Mouse (Mus musculus) forebrain, embryonic 15.5 days (tissue): ENCODE results near the gene Fgfr2. TPM values are rescaled to one million over a fixed set of nuclear protein-coding genes. Genes with fewer than 3 reads are reported as not detected.

Source experiments
- ATAC-seq: fragments of 200-750 bp; cut with Nextera tagmentation; replicated peaks from 2 replicates; pipeline ENCODE4 v1.8.0; 2017; ENCODE audit warnings: mild to moderate bottlenecking, moderate TSS enrichment, moderate library complexity
- H3K27ac ChIP-seq: fragments of 300-500 bp; sonication (generic); replicated peaks from 2 replicates; pipeline ENCODE4 v1.5.1; 2015; ENCODE audit warnings: mild to moderate bottlenecking, inconsistent platforms
- H3K27me3 ChIP-seq: fragments of 300-500 bp; sonication (generic); 2 replicates; pipeline ENCODE4 v1.6.1; 2015; ENCODE audit warnings: inconsistent platforms
- H3K36me3 ChIP-seq: fragments of 300-500 bp; sonication (generic); 2 replicates; pipeline ENCODE4 v1.6.1; 2015; ENCODE audit warnings: mild to moderate bottlenecking, inconsistent platforms
- H3K4me1 ChIP-seq: fragments of 300-500 bp; sonication (generic); 2 replicates; pipeline ENCODE4 v1.6.1; 2015; ENCODE audit warnings: inconsistent platforms
- H3K4me2 ChIP-seq: fragments of 300-500 bp; sonication (generic); replicated peaks from 2 replicates; pipeline ENCODE4 v1.6.1; 2015; ENCODE audit warnings: mild to moderate bottlenecking, inconsistent platforms
- H3K4me3 ChIP-seq: fragments of 300-500 bp; sonication (generic); 2 replicates; pipeline ENCODE4 v1.5.1; 2015; ENCODE audit warnings: mild to moderate bottlenecking, inconsistent platforms
- H3K9ac ChIP-seq: fragments of 300-500 bp; sonication (generic); replicated peaks from 2 replicates; pipeline ENCODE4 v1.6.1; 2015; ENCODE audit warnings: mild to moderate bottlenecking, inconsistent platforms
- H3K9me3 ChIP-seq: fragments of 300-500 bp; sonication (generic); 2 replicates; pipeline ENCODE4 v1.6.1; 2016; ENCODE audit warnings: inconsistent platforms
- WGBS: fragments of 180-500 bp; shearing (Covaris S2); methylation state at CpG from one replicate; pipeline ENCODE4 v1.1.7; 2015; ENCODE audit warnings: mixed read lengths; 5-methylcytosine and 5-hydroxymethylcytosine counted together
- polyA plus RNA-seq: library from polyadenylated mRNA; unstranded; fragments of >200 nt; fragmentation: Nextera tagmentation; extraction: Ambion mirVana; gene quantifications from 2 replicates; pipeline ENCODE4 v1.2.1, GENCODE M21; 2015

Fgfr2 gene
- polyA plus RNA-seq, 1 experiment from 2014 or later: 48.1 TPM

DNA sequence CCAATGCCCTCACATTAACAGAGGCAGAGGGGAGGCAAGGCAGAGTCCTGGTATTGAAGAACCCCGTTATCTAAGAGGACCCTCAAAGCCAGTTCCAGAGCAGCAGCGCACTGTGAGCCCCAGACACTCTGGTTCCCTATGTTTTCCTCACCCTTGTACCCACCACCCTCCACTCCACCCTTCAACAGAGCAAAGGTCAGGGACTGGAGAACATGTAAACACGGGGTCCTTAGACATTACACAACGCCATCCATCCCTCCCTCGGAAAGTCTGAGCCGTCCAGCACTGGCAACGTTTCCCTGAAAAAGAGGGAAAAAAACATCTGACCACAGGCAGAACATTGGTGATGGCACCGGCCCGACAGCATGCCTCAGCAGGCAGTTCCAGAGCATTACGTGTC lies 2323.7 kb downstream of the Fgfr2 start:
- Histone ChIP-seq H3K9me3 (no peaks in the 10 kb centered on the region), H3K4me2 (no peak overlapping the region), H3K36me3 (no peaks in the 10 kb centered on the region), H3K27ac (no peak overlapping the region), H3K4me3 (no peak overlapping the region), H3K27me3 (no peaks in the 10 kb centered on the region), H3K9ac (no peak overlapping the region), H3K4me1 (no peaks in the 10 kb centered on the region)
- WGBS: 90% methylated on average over 10 of the region's 10 CpGs
- no peak for ATAC-seq

DNA sequence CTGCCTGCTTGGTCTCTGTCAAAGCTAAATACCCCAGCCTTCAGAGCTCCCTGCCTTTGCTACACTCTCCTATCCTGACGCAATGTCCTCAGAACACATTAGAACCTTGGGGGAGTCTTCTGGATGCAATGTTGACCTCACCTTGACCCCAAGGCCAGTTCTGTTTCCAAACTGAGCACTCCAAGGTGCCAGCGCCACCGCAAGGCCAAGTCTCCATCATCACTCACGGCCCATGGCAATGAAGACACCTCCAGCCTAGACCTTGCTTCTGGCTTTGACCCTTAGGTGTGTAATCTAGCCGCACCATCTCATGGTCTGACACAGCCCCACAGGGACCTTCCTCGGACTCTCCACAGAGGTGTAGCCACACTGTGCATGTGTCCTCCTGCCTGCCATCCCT lies 2325.6 kb downstream of the Fgfr2 start:
- no peak overlapping the region for H3K4me2 ChIP-seq
- H3K9me3 ChIP-seq: no peaks in the 10 kb centered on the region
- H3K9ac ChIP-seq: no peak overlapping the region
- H3K36me3 ChIP-seq: no peaks in the 10 kb centered on the region
- ATAC-seq: no peak
- H3K4me3 ChIP-seq: no peak overlapping the region
- H3K4me1 ChIP-seq: no peaks in the 10 kb centered on the region
- 93% methylated on average over 6 of the region's 6 CpGs for WGBS
- no peaks in the 10 kb centered on the region for H3K27me3 ChIP-seq
- no peak overlapping the region for H3K27ac ChIP-seq

DNA sequence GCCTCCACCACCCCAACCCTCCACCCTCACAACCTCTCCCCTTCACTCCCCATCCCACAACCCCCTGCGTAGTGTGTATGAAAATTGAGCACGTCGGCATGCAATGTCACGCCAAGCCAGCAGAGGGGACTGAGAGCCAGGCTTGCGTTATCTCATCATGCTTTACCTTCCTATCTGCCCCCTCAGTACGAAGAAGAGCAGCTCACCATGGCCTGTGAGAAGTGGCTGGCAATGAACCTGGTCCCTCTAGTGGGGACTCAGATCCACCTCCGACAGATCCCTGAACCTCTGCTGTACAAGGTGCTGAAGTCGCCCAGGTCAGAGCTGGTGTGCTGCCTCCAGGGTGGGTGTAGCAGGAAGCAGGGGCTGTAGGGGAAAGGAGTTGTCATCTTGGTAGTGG lies 2326.4 kb downstream of the Fgfr2 start:
- Histone ChIP-seq H3K4me1 (no peaks in the 10 kb centered on the region), H3K9ac (no peak overlapping the region), H3K4me2 (no peak overlapping the region), H3K27me3 (no peaks in the 10 kb centered on the region), H3K4me3 (no peak overlapping the region), H3K27ac (no peak overlapping the region), H3K9me3 (no peaks in the 10 kb centered on the region), H3K36me3 (no peaks in the 10 kb centered on the region)
- WGBS: 72% methylated on average over 8 of the region's 8 CpGs
- ATAC-seq: no peak

DNA sequence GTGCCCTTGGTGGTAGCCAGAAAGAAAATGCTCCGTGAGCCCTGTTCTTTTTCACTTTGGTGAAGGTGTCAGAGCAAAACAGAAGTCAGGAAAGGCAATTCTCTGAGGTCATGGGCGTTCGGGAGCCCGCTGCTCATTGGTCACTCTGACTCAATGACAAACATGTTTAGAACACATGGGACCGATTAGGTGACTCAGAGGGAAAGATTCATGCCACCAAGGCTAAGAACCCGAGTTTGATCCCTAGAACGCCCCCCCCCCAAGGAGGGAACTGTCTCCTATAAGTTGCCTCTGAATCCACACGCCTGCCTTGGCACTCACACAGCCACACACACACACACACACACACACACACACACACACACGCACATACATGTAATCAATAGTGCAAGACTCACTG lies 2329.5 kb downstream of the Fgfr2 start:
- no peaks in the 10 kb centered on the region for H3K4me1 ChIP-seq
- H3K27ac ChIP-seq: no peak overlapping the region
- WGBS: 80% methylated on average over 9 of the region's 9 CpGs
- H3K9me3 ChIP-seq: no peaks in the 10 kb centered on the region
- H3K36me3 ChIP-seq: no peaks in the 10 kb centered on the region
- no peaks in the 10 kb centered on the region for H3K27me3 ChIP-seq
- no peak for ATAC-seq
- no peak overlapping the region for H3K9ac ChIP-seq
- no peak overlapping the region for H3K4me3 ChIP-seq
- no peak overlapping the region for H3K4me2 ChIP-seq

DNA sequence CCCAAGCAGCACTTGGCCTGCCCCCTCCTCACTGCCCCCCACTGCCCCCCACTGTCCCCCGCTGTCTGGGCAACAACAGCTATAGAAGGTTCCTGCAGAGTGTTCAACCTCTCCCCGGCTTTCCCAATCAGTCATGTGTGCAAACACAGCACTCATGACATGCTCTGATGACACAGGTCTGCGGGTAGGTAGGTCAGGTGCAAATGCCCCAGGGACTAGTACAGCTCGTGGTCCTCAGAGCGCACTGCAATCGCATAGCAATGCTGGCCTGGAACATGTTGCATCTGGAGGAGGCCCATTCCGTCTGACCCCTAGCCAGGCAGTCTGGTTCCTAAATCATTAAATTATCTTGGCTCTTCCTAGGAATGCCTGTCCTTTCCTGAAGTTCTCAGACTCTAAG lies 2333.7 kb downstream of the Fgfr2 start:
- no peak overlapping the region for H3K4me2 ChIP-seq
- no peak overlapping the region for H3K9ac ChIP-seq
- no peaks in the 10 kb centered on the region for H3K4me1 ChIP-seq
- no peak overlapping the region for H3K27ac ChIP-seq
- no peaks in the 10 kb centered on the region for H3K36me3 ChIP-seq
- no peak for ATAC-seq
- H3K27me3 ChIP-seq: no peaks in the 10 kb centered on the region
- WGBS: 88% methylated on average over 7 of the region's 7 CpGs
- no peak overlapping the region for H3K4me3 ChIP-seq
- H3K9me3 ChIP-seq: no peaks in the 10 kb centered on the region

DNA sequence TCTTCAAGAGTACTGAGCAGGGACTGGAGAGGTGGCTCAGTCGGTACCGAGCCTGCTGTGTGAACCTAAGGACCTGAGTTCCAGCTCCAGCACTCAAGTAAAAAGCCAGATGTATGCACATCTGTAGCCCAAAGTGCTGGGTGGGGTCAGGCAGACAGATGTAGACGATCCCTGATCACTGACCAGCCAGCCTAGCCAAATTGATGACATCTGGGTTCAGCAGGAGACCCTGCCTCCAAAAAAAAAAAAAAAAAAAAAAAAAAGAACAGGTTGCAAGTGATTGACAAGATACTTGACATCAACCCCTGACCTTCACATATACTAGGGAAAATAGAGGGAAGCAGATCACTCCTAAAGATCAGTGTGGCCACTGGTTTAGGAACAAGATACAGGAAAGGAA lies 2334.2 kb downstream of the Fgfr2 start:
- no peaks in the 10 kb centered on the region for H3K4me1 ChIP-seq
- no peak overlapping the region for H3K4me3 ChIP-seq
- ATAC-seq: no peak
- H3K4me2 ChIP-seq: no peak overlapping the region
- H3K9me3 ChIP-seq: no peaks in the 10 kb centered on the region
- no peak overlapping the region for H3K9ac ChIP-seq
- H3K36me3 ChIP-seq: no peaks in the 10 kb centered on the region
- H3K27ac ChIP-seq: no peak overlapping the region
- no peaks in the 10 kb centered on the region for H3K27me3 ChIP-seq
- 94% methylated on average over 3 of the region's 3 CpGs for WGBS

DNA sequence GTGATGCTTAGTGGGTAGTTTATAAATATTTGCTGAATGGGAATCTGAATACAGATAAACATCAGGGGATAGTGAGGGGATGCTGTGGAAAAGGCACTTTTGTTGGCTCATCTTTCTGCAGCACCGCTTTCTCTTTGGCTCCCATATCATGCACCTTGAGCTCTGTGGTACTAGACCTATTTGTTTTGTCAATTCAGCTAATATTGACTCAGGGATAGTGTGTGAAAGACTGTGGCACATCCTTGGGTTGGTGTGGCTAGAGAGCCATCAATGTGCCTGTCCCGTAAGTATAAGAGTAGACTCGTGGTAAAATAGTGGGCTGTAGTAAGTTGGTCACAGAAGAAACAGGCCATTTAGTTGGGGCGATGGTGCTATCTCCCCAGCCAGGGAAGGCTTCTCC lies 2335.6 kb downstream of the Fgfr2 start:
- no peak overlapping the region for H3K27ac ChIP-seq
- no peak overlapping the region for H3K4me3 ChIP-seq
- 93% methylated on average over 4 of the region's 4 CpGs for WGBS
- no peaks in the 10 kb centered on the region for H3K4me1 ChIP-seq
- H3K4me2 ChIP-seq: no peak overlapping the region
- ATAC-seq: no peak
- H3K27me3 ChIP-seq: no peaks in the 10 kb centered on the region
- no peaks in the 10 kb centered on the region for H3K9me3 ChIP-seq
- H3K36me3 ChIP-seq: no peaks in the 10 kb centered on the region
- no peak overlapping the region for H3K9ac ChIP-seq

DNA sequence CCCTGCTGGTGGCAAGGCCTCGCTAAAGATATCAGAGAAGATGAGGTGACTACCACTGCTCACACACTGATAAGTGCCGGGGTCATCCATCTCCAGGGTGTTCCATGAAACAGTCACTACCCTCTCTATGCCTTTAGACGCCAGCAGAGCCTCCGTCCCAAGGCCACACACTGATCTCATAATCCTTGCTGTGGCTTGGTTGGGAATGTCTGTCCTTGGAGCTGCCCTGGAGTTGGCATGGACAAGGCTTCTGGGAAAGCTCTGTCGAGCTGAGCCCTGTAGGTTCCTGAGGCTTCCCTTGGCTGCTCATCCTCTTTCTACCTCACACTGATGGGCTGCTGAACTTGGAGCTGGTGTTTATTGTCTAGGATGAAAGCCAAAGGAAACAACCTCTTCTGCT lies 2336.4 kb downstream of the Fgfr2 start:
- ATAC-seq: no peak
- no peak overlapping the region for H3K27ac ChIP-seq
- H3K36me3 ChIP-seq: no peaks in the 10 kb centered on the region
- no peaks in the 10 kb centered on the region for H3K27me3 ChIP-seq
- no peak overlapping the region for H3K4me2 ChIP-seq
- WGBS: 84% methylated on average over 5 of the region's 5 CpGs
- H3K9ac ChIP-seq: no peak overlapping the region
- H3K9me3 ChIP-seq: no peaks in the 10 kb centered on the region
- H3K4me1 ChIP-seq: no peaks in the 10 kb centered on the region
- H3K4me3 ChIP-seq: no peak overlapping the region

DNA sequence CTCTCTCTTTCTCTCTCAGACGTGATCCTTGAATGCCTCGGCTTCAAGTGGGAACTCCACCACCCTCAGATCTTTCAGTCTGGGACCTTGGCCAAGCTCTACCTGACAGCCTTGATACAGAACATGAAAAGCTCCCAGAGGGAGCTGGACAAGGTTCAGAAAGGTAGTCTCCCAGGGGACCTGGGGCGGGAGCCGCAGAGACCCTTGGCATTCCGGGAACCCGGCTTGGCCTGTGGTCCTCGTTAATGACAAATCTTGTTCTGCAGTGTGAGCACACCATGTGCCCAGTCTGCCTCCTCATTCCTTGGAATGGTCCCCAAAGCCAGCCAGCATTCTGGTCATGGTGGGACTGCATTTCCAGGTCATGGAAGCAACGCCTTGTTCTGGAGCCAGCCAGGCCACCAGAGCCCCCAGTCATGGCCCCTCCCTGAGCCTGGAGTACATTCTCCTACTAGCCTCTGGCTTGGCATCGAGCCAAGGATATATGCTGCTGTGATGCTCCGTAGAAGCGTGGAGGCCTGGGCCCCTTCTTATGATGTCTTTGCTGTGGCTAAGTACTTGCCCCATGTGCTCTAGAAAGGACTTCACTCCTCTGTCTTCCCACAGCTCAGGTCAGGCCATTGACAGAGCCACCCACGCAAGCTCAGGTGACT lies 2337.1 kb downstream of the Fgfr2 start:
- no peak overlapping the region for H3K4me3 ChIP-seq
- ATAC-seq: no peak
- H3K9ac ChIP-seq: no peak overlapping the region
- no peaks in the 10 kb centered on the region for H3K4me1 ChIP-seq
- H3K27me3 ChIP-seq: no peaks in the 10 kb centered on the region
- no peak overlapping the region for H3K27ac ChIP-seq
- H3K4me2 ChIP-seq: no peak overlapping the region
- 68% methylated on average over 12 of the region's 12 CpGs for WGBS
- H3K36me3 ChIP-seq: no peaks in the 10 kb centered on the region
- no peaks in the 10 kb centered on the region for H3K9me3 ChIP-seq

DNA sequence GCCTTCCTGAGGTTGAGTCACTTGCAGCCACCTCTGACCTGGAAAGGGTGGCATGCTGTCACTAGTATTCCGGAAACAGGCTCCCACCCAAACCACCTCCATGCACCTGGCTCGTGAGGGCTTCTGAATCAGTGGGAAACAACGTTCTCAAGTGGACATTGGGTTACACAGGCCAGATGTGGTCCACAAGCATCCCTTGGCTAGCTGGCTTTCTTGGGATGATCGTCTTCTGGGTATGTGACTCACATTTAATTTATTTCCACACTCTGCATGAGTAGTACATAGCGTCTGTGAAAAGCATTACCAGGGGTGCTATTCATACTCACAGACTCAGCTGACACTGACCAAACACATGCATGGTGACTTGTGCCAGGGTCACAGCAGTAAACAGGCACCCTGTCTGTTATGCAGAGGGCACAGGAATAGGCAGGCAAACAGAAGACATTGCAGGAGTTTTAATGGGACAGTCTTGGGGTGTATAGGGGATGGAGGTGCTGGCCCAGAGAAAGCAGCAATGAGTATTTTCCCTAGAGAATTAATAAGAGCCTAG lies 2340.6 kb downstream of the Fgfr2 start:
- 87% methylated on average over 5 of the region's 5 CpGs for WGBS
- Histone ChIP-seq H3K4me2 (no peak overlapping the region), H3K9ac (no peak overlapping the region), H3K9me3 (no peaks in the 10 kb centered on the region), H3K36me3 (no peaks in the 10 kb centered on the region), H3K4me3 (no peak overlapping the region), H3K27ac (no peak overlapping the region), H3K4me1 (no peaks in the 10 kb centered on the region), H3K27me3 (no peaks in the 10 kb centered on the region)
- ATAC-seq: no peak

DNA sequence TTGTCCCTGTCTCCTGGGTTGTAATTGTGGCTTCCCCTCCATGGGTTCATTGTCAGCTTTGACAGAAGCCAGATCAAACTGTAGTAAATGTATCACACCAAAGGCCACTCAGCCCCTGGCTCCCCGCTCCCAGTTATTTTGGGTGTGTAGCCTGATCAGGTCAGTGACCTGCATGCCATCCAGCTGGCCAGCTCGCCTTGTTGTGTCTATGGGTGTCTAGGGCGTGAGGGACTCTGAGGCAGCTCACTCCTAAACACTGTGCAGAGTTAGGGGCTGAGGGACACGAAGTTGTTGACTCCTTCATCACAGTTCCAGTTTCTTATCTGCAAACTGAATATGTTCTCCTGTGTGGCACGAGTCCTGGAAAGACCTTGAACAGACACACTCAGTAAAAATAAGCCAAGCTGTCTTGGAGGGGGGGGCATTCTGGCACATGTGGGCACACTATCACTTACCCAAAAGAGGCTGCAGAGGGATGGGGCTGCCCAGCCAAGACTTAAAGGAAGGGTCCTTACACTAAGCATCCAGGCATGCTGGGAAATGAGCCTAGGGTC lies 2342.2 kb downstream of the Fgfr2 start:
- no peaks in the 10 kb centered on the region for H3K4me1 ChIP-seq
- H3K4me2 ChIP-seq: no peak overlapping the region
- H3K36me3 ChIP-seq: no peaks in the 10 kb centered on the region
- no peak overlapping the region for H3K9ac ChIP-seq
- no peaks in the 10 kb centered on the region for H3K9me3 ChIP-seq
- 82% methylated on average over 5 of the region's 5 CpGs for WGBS
- no peak overlapping the region for H3K27ac ChIP-seq
- H3K4me3 ChIP-seq: no peak overlapping the region
- ATAC-seq: no peak
- no peaks in the 10 kb centered on the region for H3K27me3 ChIP-seq

DNA sequence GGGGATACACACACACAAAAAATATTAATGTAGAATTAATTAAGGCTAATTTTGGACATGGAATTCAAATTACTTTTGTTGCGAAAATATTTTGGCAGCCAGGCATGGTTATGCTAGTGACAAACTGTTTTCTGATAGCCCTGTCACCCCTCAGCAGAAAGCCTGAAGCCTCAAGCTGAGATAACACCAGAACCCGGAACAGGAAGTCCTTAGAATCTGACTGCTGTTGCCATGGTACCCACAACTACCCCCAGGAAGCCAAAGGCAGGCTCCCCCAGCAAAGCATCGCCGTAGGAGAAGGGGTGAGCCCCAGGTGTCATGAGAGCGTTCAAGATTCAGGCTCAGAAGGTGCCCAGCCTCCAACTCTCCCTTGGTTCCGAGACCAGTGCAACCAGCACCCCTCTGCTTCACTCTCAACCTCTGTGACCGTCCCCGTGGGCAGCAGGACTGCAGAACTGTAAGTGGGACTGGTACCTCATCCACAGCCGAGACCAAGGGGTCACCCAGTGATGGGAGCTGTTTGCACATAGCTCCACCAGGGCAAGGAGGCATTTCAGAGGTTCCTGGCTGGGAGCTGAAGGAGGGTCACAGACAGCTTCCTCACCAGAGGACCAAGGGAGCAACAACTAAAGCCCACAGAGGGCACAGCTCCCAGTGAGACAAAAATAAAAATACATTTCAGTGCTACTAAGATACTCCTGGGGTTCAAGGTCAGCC lies 2349.1 kb downstream of the Fgfr2 start, which contains the start of gene Btbd16:
Btbd16 (plus strand) TSS at position 156 of the 717 bp plus-strand sequence.
- no peak within 1 kb of the TSS for H3K27ac ChIP-seq
- no peaks in the 10 kb centered on the region for H3K9me3 ChIP-seq
- no peak within 1 kb of the TSS for H3K9ac ChIP-seq
- H3K36me3 ChIP-seq: no peaks in the 10 kb centered on the region
- no peak for ATAC-seq
- no peak within 1 kb of the TSS for H3K4me2 ChIP-seq
- 68% methylated on average over 9 of the region's 9 CpGs for WGBS
- no peaks in the 10 kb centered on the region for H3K27me3 ChIP-seq
- no peak within 1 kb of the TSS for H3K4me3 ChIP-seq
- no peaks in the 10 kb centered on the region for H3K4me1 ChIP-seq
